Mouse (Mus musculus): ENCODE data around the gene Babam2. TPM values are rescaled to one million over a fixed set of nuclear protein-coding genes. Genes with fewer than 3 reads are reported as not detected.

The Babam2 gene
- total RNA-seq, 4 experiments from 2014 or later = 109 to 127 (median 118) TPM

GRCm38 (mm10) chr5:32001266-32001665 is 303.8 kb downstream of the Babam2 start:
- peak; percentile 35 for DNase-seq

- peak; percentile 58 for DNase-seq
Measured at GRCm38 (mm10) chr5:32001771-32002170, 304.3 kb downstream of the Babam2 start.

GRCm38 (mm10) chr5:32008401-32008800 is 310.9 kb downstream of the Babam2 start:
- DNase-seq = no peak

GRCm38 (mm10) chr5:32010056-32010455 is 312.6 kb downstream of the Babam2 start:
- DNase-seq = no peak

GRCm38 (mm10) chr5:32013053-32013452 is 315.6 kb downstream of the Babam2 start:
- DNase-seq = no peak

GRCm38 (mm10) chr5:32014786-32015185 is 317.3 kb downstream of the Babam2 start:
- DNase-seq = no peak

- DNase-seq = no peak
Measured at GRCm38 (mm10) chr5:32015949-32016478, 318.5 kb downstream of the Babam2 start.

GRCm38 (mm10) chr5:32017686-32018085 is 320.2 kb downstream of the Babam2 start:
- no peak for DNase-seq

GRCm38 (mm10) chr5:32018276-32018675 is 320.8 kb downstream of the Babam2 start:
- no peak for DNase-seq

GRCm38 (mm10) chr5:32029834-32030433 is 332.4 kb downstream of the Babam2 start:
- no peak for DNase-seq

- DNase-seq = no peak
Measured at GRCm38 (mm10) chr5:32033185-32033584, 335.7 kb downstream of the Babam2 start.

GRCm38 (mm10) chr5:32033621-32034020 is 336.1 kb downstream of the Babam2 start:
- DNase-seq = no peak

GRCm38 (mm10) chr5:32034475-32035054 is 337.1 kb downstream of the Babam2 start:
- DNase-seq = peak; percentile 33

GRCm38 (mm10) chr5:32035721-32036320 is 338.3 kb downstream of the Babam2 start:
- DNase-seq = no peak

GRCm38 (mm10) chr5:32036896-32037295 is 339.4 kb downstream of the Babam2 start:
- no peak for DNase-seq

GRCm38 (mm10) chr5:32037546-32037945 is 340.1 kb downstream of the Babam2 start:
- no peak for DNase-seq

GRCm38 (mm10) chr5:32038994-32039393 is 341.5 kb downstream of the Babam2 start:
- no peak for DNase-seq

- DNase-seq = no peak
Measured at GRCm38 (mm10) chr5:32039511-32039910, 342.0 kb downstream of the Babam2 start.

- DNase-seq = no peak
Measured at GRCm38 (mm10) chr5:32043153-32043552, 345.7 kb downstream of the Babam2 start.

- no peak for DNase-seq
Measured at GRCm38 (mm10) chr5:32043996-32044395, 346.5 kb downstream of the Babam2 start.

- DNase-seq = no peak
Measured at GRCm38 (mm10) chr5:32051899-32052298, 354.4 kb downstream of the Babam2 start.

- no peak for DNase-seq
Measured at GRCm38 (mm10) chr5:32052467-32052866, 355.0 kb downstream of the Babam2 start.

GRCm38 (mm10) chr5:32053476-32053875 is 356.0 kb downstream of the Babam2 start:
- no peak for DNase-seq

GRCm38 (mm10) chr5:32055676-32056075 is 358.2 kb downstream of the Babam2 start:
- no peak for DNase-seq

Measured in adrenal gland, adult 8-10 months (tissue).